25 mouse cellular contexts compared by ENCODE assay signal in genomic region chr6:89859839-89860238, GRCm38 (mm10). TPM values are rescaled to one million over a fixed set of nuclear protein-coding genes. Genes with fewer than 3 reads are reported as not detected.
DNase-seq lines count a peak whose midpoint lies in the region; ATAC-seq and TF ChIP-seq lines count a peak whose summit lies in the region.
"Had no signal": no experiment of that assay in that cellular context is flagged by ENCODE, and none has a peak within 500 bp of the region (broad histone marks: within the 10 kb centered on the region; RNA-seq: fewer than 3 reads in every experiment).

No protein-coding gene starts in this region.

- TF ChIP-seq RAD21 in CH12.LX (IDR thresholded peaks at IDR 0.05; ENCODE audit: low read depth, low read length) = no peak

- dilution Hi-C loops in CH12.LX (cut with MboI; ENCODE audit: extremely low pct_ligation_motif_present, extremely low pct_unique_long_range_greater_than_20kb, low sequenced_read_pairs) = no loop called here

- no peak for TF ChIP-seq CTCF in CH12.LX (conservative IDR thresholded peaks at IDR 0.05 in 1 of 2, IDR thresholded peaks at IDR 0.05 in 1 of 2; ENCODE audit: low read depth in 2 of 2, low read length in 2 of 2)

- no peak for ATAC-seq in forebrain, embryonic 14.5 days
- ATAC-seq: forebrain, postnatal 0 days; hindbrain, postnatal 0 days had no signal

- peak; percentile 72; the same call in 1 of the 2 replicates for TF ChIP-seq EP300 in CH12.LX (IDR thresholded peaks at IDR 0.05; ENCODE audit: low read length)

- peak; percentile 8 to 21 for DNase-seq in kidney, postnatal 36 days
- DNase-seq in kidney, postnatal 10 days = no peak
- DNase-seq in 416B (ENCODE audit: low read depth) = peak; percentile 14
- DNase-seq in CH12.LX (ENCODE audit: extremely low read depth) = peak; percentile 60
- peak; percentile 27 for DNase-seq in adipocyte (ENCODE audit: low spot score)
- DNase-seq in urinary bladder, postnatal 10 days (ENCODE audit: low spot score) = no peak
- no peak for DNase-seq in forebrain, embryonic 14.5 days (ENCODE audit: low spot score)
- DNase-seq in thymus, postnatal 25 days = no peak
- DNase-seq: adrenal gland, postnatal 25 days; cerebellum, adult 11 months; cerebellum, postnatal 14 days; forebrain, postnatal 0 days; thymus, postnatal 4 days had no signal

- no peaks in the 10 kb centered on the region for H3K36me3 ChIP-seq in CH12.LX (replicated peaks in 1 of 2; ENCODE audit: control insufficient read depth in 1 of 2, insufficient read depth in 1 of 2, low read length in 1 of 2)
- H3K36me3 ChIP-seq in forebrain, embryonic 14.5 days (ENCODE audit: control insufficient read depth, insufficient read depth, low read length) = no peaks in the 10 kb centered on the region
- H3K36me3 ChIP-seq: embryonic facial prominence, embryonic 15.5 days; heart, embryonic 10.5 days; hindbrain, embryonic 10.5 days had no signal

- no peak overlapping the region for H3K4me2 ChIP-seq in CH12.LX (ENCODE audit: insufficient read depth, low read depth, poor library complexity, severe bottlenecking)
- no peak overlapping the region for H3K4me2 ChIP-seq in forebrain, embryonic 14.5 days (ENCODE audit: low read length)
- H3K4me2 ChIP-seq: embryonic facial prominence, embryonic 15.5 days had no signal

- H3K9me3 ChIP-seq in CH12.LX (replicated peaks; ENCODE audit: low read length) = peaks cover 5% of the 10 kb centered on the region
- no peaks in the 10 kb centered on the region; the same call in 1 of the 2 replicates for H3K9me3 ChIP-seq in forebrain, embryonic 14.5 days (replicated peaks; ENCODE audit: control insufficient read depth, low read length)
- H3K9me3 ChIP-seq: embryonic facial prominence, embryonic 15.5 days had no signal

- no peak overlapping the region for H3K4me3 ChIP-seq in CH12.LX (replicated peaks in 1 of 3; ENCODE audit: low read depth in 2 of 3, low read length in 2 of 3, poor library complexity in 1 of 3)
- no peak overlapping the region for H3K4me3 ChIP-seq in forebrain, embryonic 14.5 days (ENCODE audit: low read depth, low read length)
- H3K4me3 ChIP-seq: embryonic facial prominence, embryonic 15.5 days; heart, embryonic 10.5 days; hindbrain, embryonic 10.5 days had no signal

- WGBS in forebrain, embryonic 14.5 days = 87% methylated on average over 2 of the region's 2 CpGs

- no peak overlapping the region for H3K27ac ChIP-seq in CH12.LX (ENCODE audit: insufficient read depth, low read depth)
- no peak overlapping the region for H3K27ac ChIP-seq in forebrain, embryonic 14.5 days (ENCODE audit: low read depth, low read length)
- H3K27ac ChIP-seq: embryonic facial prominence, embryonic 15.5 days; heart, embryonic 10.5 days; hindbrain, embryonic 10.5 days; hindbrain, postnatal 0 days; liver, embryonic 14.5 days had no signal

- no peaks in the 10 kb centered on the region for H3K27me3 ChIP-seq in CH12.LX (replicated peaks)
- H3K27me3 ChIP-seq in forebrain, embryonic 14.5 days (replicated peaks; ENCODE audit: control insufficient read depth, insufficient read depth, low read length) = no peaks in the 10 kb centered on the region
- H3K27me3 ChIP-seq: embryonic facial prominence, embryonic 15.5 days had no signal

- no peaks in the 10 kb centered on the region for H3K79me2 ChIP-seq in CH12.LX (replicated peaks; ENCODE audit: control insufficient read depth, extremely low read depth, insufficient read depth, poor library complexity, severe bottlenecking)

- TF ChIP-seq POLR2A in CH12.LX (IDR thresholded peaks at IDR 0.05; ENCODE audit: low read depth, low read length) = no peak

- in situ Hi-C loops in CH12.LX (cut with MboI; ENCODE audit: low pct_ligation_motif_present, low pct_unique_long_range_greater_than_20kb, low sequenced_read_pairs) = no loop called here

- H3K4me1 ChIP-seq in CH12.LX (ENCODE audit: control insufficient read depth in 1 of 2, insufficient read depth in 2 of 2) = no peaks in the 10 kb centered on the region
- no peaks in the 10 kb centered on the region for H3K4me1 ChIP-seq in forebrain, embryonic 14.5 days (ENCODE audit: control insufficient read depth, insufficient read depth, low read length)
- H3K4me1 ChIP-seq: embryonic facial prominence, embryonic 15.5 days; heart, embryonic 10.5 days; hindbrain, embryonic 10.5 days had no signal

- H3K9ac ChIP-seq in CH12.LX (ENCODE audit: insufficient read depth, low read depth) = no peak overlapping the region
- H3K9ac ChIP-seq in forebrain, embryonic 14.5 days (ENCODE audit: low read length) = no peak overlapping the region
- H3K9ac ChIP-seq: embryonic facial prominence, embryonic 15.5 days; forebrain, postnatal 0 days; liver, embryonic 14.5 days had no signal

TF ChIP-seq in CH12.LX, 34 proteins besides CTCF, POLR2A, EP300 and RAD21:
- TF ChIP-seq CHD2 (IDR thresholded peaks at IDR 0.05; ENCODE audit: low read length) (no peak), TCF12 (IDR thresholded peaks at IDR 0.05; ENCODE audit: low read depth, low read length) (peak; percentile 26; the same call in 1 of the 2 replicates)
TF ChIP-seq in CH12.LX: peak in this region for 1.

RNA-seq across cellular contexts. Expression of gene Vmn1r42, which starts 16.4 kb away (rescaled TPM):
- total RNA-seq in CH12.LX (2012; rRNA removed) (not detected in 2 replicates), CH12.LX (2014; rRNA removed) (not detected in 2 replicates)
- polyA plus RNA-seq in CH12.LX (2012; ENCODE audit: insufficient read length, low read depth) = not detected in 2 replicates
- polyA plus RNA-seq in forebrain, embryonic 14.5 days (2014; fragmentation: Nextera tagmentation; extraction: Ambion mirVana) = not detected in 2 replicates
- total RNA-seq: adrenal gland, postnatal 25 days; forebrain, postnatal 0 days; hindbrain, postnatal 0 days; layer of hippocampus, postnatal 14 days; midbrain, postnatal 0 days had no signal
- polyA plus RNA-seq: embryonic facial prominence, embryonic 15.5 days; forebrain, postnatal 0 days; heart, embryonic 10.5 days; heart, postnatal 0 days; hindbrain, embryonic 10.5 days; hindbrain, postnatal 0 days; large intestine, adult 2 months; limb, embryonic 11.5 days; liver, embryonic 14.5 days; lung, embryonic 16.5 days; midbrain, postnatal 0 days had no signal

RNA-seq across cellular contexts. Expression of gene Vmn1r43, which starts 16.4 kb away (rescaled TPM):
- total RNA-seq in CH12.LX (2012; rRNA removed) (0.08 TPM in 2 replicates), CH12.LX (2014; rRNA removed) (0.01 TPM in 1 of 2 replicates, not detected in the other)
- polyA plus RNA-seq in CH12.LX (2012; ENCODE audit: insufficient read length, low read depth) = 0.03 and 0.04 TPM in 2 replicates
- polyA plus RNA-seq in forebrain, embryonic 14.5 days (2014; fragmentation: Nextera tagmentation; extraction: Ambion mirVana) = not detected in 2 replicates
- total RNA-seq: adrenal gland, postnatal 25 days; forebrain, postnatal 0 days; hindbrain, postnatal 0 days; layer of hippocampus, postnatal 14 days; midbrain, postnatal 0 days had no signal
- polyA plus RNA-seq: forebrain, postnatal 0 days; heart, embryonic 10.5 days; heart, postnatal 0 days; hindbrain, embryonic 10.5 days; hindbrain, postnatal 0 days; limb, embryonic 11.5 days; liver, embryonic 14.5 days; lung, embryonic 16.5 days; midbrain, postnatal 0 days had no signal

RNA-seq across cellular contexts. Expression of gene Vmn1r44, which starts 23.6 kb away (rescaled TPM):
- total RNA-seq in CH12.LX (2012; rRNA removed) (not detected in 2 replicates), CH12.LX (2014; rRNA removed) (not detected in 2 replicates)
- polyA plus RNA-seq in CH12.LX (2012; ENCODE audit: insufficient read length, low read depth) = not detected in 2 replicates
- polyA plus RNA-seq in forebrain, embryonic 14.5 days (2014; fragmentation: Nextera tagmentation; extraction: Ambion mirVana) = not detected in 2 replicates
- total RNA-seq: adrenal gland, postnatal 25 days; forebrain, postnatal 0 days; hindbrain, postnatal 0 days; layer of hippocampus, postnatal 14 days; midbrain, postnatal 0 days had no signal
- polyA plus RNA-seq: embryonic facial prominence, embryonic 15.5 days; forebrain, postnatal 0 days; gonadal fat pad, adult 2 months; heart, embryonic 10.5 days; heart, postnatal 0 days; hindbrain, embryonic 10.5 days; hindbrain, postnatal 0 days; large intestine, adult 2 months; limb, embryonic 11.5 days; liver, embryonic 14.5 days; lung, embryonic 16.5 days; midbrain, postnatal 0 days had no signal

Comparison
In these comparisons a context has a peak if more than half of its experiments do, and no peak if none do; other contexts are left out.
1. DNase-seq: peak in kidney, postnatal 36 days (2 of 2), 416B (single experiment), CH12.LX (single experiment) and adipocyte (single experiment); none in kidney, postnatal 10 days (single experiment), urinary bladder, postnatal 10 days (single experiment), forebrain, embryonic 14.5 days (single experiment) and thymus, postnatal 25 days (single experiment).